Mouse (Mus musculus): ENCODE results near the gene Zfp704.

Gene Zfp704

DNA sequence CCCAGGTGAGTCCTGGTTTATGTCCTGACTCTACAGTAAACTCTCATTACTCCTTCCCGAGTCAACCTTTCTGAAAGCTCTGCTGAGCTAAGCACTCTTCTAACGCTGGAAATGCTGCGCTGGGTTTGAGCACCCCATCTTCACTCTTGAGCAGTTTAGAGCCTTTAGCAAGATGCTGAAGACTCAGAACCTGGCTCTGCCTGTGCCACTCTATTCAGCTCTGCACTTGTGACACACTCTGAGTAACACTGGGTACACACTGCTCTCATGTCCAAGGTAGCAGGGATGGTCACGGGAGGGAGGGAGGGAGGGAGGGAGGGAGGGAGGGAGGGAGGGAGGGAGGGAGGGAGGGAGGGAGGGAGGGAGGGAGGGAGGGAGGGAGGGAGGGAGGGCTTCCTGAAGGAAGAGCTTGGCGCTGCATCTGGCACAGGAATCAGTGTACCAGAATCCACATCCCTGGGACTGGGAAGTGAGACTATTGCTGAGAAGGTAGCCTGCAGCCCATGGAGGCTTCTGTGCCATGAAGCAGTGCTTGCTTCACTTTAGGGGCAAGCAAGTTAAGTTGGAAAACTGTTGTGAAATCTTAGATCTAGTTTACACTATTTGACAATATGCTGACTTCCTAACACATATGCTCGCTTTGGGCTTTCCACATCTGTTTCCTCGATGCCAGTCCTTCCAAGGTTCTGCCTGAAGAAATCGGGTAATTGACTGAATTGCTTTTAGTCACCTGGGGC lies 93.6 kb downstream of the Zfp704 start:
- no peak for DNase-seq (ENCODE audit: low read depth)

DNA sequence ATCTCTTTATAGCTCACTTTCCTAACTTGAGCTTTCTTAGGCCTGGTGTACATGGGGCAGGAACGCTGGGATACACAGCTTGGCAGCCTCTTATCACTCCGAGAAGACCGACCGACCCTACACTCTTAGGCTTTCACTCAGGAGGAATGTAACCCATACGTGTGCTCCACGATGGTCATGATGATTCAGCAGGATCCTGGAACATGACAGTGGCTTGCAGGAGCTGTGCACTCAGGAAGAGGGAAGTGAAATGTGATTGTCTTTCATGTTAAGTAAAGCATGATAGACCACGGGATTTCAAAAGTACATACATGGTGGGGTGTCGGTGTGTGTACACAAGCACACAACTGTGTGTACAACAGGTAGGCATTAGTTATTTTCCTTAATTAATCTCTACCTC lies 94.4 kb downstream of the Zfp704 start:
- no peak for DNase-seq (ENCODE audit: low read depth)

- DNase-seq (ENCODE audit: low read depth) = no peak
These were observed 96.2 kb downstream of the Zfp704 start for GRCm38 (mm10) chr3:9513703-9514110.

DNA sequence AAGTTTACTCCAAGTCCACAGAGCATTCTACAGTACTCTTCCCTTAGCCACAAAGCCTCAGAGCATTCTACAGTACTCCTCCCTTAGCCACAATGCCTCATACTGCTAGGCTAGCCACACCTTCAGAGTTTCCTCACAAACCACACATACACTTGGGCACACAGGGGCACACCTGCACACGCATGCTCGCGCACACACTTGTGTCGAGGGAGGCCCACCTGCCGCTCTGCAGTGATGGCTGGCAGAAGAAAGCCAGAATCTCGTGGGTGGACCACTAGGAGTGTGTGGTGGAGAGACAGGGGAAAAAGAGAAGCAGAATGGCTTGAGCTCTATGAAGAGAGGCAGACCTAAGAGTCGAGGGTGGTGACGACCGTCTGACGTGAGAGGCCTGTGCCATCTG lies 97.7 kb downstream of the Zfp704 start:
- no peak for DNase-seq (ENCODE audit: low read depth)

GRCm38 (mm10) chr3:9505692-9506211 lies 104.1 kb downstream of the Zfp704 start:
- no peak for DNase-seq (ENCODE audit: low read depth)

GRCm38 (mm10) chr3:9504371-9504770 lies 105.5 kb downstream of the Zfp704 start:
- no peak for DNase-seq (ENCODE audit: low read depth)

DNA sequence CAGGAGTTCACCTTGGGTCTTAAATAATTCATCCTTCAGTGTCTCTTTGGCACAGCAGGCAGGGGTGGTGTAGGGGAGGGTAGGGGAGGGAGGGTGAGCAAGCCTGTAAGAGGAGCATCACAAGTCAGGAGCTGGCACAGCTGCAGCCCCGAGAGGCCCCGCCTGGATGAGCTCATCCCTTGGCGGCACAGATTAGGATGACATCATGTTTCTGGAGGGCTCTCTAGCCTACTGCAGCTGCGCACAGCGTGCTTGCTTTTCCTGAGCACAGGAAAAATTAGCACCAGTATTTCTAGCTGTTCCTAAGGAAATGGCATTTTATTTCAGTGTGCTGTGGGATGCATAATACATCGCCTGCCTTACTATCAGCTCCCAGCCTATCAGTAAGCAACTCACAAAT lies 109.2 kb downstream of the Zfp704 start:
- peak; percentile 6 for DNase-seq (ENCODE audit: low read depth)

- peak; percentile 60 for DNase-seq (ENCODE audit: low read depth)
These were observed 109.8 kb downstream of the Zfp704 start for GRCm38 (mm10) chr3:9499994-9500553.

- peak; percentile 46 for DNase-seq (ENCODE audit: low read depth)
These were observed 110.4 kb downstream of the Zfp704 start for GRCm38 (mm10) chr3:9499489-9499888.

GRCm38 (mm10) chr3:9497260-9497659 lies 112.6 kb downstream of the Zfp704 start:
- DNase-seq (ENCODE audit: low read depth) = no peak

DNA sequence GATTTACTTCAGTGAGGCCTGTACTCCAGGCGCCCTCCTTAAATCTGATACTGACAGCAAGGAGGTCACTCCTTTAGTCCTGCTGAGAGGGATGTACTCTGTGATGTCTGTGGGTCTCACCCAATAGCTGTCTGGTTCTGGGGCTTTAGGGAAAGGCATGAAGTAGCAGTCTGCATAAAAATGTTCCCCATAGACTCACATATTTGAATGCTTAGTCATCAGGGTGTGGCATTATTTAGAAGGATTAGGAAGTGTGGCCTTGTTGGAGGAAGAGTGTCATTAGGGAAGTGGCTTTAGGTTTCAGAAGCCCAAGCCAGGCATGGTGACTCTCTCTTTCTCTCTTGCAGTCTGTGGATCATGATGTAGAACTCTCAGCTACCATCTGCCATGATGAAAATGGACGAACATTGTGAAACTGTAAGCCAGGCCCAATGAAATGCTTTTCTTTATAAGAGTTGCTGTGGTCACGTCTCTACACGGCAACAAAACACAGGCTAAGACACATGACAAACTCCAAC lies 118.1 kb downstream of the Zfp704 start:
- DNase-seq (ENCODE audit: low read depth) = no peak

GRCm38 (mm10) chr3:9487644-9488043 lies 122.2 kb downstream of the Zfp704 start:
- no peak for DNase-seq (ENCODE audit: low read depth)

DNA sequence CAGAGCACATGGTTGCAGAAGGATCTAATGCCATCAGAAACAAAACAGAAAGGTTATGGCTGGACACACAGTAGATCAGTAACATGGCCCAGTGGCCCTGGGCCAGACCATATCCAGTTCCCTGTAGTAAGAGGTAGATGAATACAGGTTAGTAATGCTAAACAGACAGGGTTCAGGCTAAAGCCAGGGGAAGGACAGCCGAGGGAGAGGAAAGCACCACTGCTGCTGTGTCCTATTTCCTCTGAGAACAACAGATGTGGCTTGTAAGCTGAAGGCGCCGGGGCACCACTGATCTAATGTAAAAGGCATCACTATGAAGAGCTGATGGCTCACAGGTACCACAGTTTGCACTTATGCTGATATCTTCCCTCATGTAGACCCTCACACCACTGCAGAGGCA lies 124.4 kb downstream of the Zfp704 start:
- no peak for DNase-seq (ENCODE audit: low read depth)

DNA sequence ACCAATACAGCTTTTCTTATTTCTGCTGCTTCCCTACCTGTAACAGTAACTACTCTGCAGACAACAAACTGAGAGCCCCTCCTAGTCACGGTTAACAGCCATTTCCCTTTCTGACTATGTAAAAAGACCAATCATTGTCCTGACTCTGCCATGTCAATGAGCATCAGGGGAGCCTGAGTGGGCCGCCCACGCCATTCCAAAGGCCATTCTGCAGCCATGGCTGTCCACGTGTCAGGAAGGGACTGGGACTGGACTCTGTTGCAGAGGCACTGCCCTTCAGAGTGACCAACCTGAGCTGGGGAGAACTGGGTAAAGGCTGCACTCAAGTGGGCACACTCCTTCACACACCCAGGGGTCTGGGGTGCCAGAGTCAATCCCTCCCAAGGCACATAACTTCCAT lies 127.9 kb downstream of the Zfp704 start:
- DNase-seq (ENCODE audit: low read depth) = no peak

DNA sequence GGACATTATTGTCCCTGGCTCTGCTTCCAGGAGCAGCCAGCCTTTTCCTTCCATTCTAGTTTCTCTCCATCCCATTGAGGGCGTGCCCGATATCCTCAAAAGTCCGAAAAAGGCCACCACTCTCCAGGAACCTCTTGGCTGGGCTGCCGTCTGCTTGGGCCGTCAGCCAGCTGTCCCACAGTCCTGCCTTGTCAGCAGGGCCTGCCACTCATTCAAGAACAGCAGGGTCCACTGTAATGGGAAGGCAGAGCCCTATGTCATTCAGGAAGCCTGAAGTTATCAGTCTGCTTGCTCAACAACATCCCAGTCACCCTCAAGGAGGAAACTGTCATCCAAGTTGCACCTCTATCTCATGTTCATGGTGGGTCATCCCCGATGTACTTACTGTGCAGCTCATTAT lies 128.5 kb downstream of the Zfp704 start:
- DNase-seq (ENCODE audit: low read depth) = no peak

DNA sequence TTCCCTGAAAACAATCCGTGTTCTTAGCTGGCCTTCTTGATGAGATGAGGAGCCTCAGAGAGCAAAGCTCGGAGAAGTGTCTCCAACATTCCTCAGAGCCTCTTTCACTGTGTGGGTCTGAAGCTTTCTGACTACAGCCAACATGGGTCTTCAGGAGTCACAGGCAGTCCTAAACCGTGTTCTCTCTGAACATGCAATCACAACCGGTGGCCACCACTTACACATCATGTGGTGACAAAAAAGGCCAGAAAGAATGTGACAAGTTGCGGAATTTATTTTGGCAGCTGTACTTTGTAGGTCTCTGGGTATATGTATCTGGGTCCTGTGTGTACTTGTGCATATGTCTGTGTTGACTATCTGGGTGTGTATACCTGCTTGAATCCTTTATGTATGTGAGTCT lies 128.9 kb downstream of the Zfp704 start:
- DNase-seq (ENCODE audit: low read depth) = no peak

GRCm38 (mm10) chr3:9477386-9477785 lies 132.5 kb downstream of the Zfp704 start:
- no peak for DNase-seq (ENCODE audit: low read depth)

DNA sequence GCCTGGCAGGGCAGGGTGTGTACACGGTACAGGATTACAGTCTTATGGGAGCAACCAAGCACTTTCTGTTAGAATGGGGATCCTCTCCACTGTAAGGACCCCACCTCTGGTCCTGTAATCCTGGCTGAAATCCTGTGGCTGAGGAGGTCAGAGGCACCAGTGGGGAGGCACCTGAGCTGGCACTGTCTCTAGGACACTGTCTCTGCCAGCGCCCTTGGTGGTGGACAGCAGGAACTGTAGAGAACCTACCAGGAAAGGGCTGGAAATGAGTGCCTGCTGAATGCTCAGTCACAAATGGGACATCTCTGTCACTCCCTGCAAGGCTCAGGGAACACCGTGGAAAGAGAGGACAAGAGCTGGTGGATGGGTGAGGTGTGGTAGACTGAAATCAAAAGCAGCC lies 133.5 kb downstream of the Zfp704 start:
- no peak for DNase-seq (ENCODE audit: low read depth)

GRCm38 (mm10) chr3:9475501-9475900 lies 134.4 kb downstream of the Zfp704 start:
- no peak for DNase-seq (ENCODE audit: low read depth)

GRCm38 (mm10) chr3:9474331-9474730 lies 135.6 kb downstream of the Zfp704 start:
- DNase-seq (ENCODE audit: low read depth) = no peak

DNA sequence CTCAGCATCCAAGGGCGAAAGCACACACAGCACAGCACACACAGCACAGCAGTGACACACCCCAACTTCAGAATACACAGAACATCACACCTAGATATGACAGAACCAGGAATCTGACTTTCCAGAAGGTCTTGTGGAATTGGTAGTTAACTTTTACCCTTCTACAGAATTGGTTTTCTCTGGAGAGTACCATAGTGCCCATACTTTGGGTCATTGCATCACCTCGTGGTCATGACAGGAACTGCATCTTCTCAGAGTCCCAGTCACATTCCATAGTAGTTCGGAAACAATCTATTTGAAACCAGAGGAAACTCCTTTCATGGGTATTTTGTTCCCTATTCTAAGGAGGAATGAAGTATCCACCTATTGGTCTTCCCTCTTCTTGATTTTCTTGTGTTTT lies 143.6 kb downstream of the Zfp704 start:
- peak; percentile 78 for DNase-seq (ENCODE audit: low read depth)

GRCm38 (mm10) chr3:9465731-9466130 lies 144.2 kb downstream of the Zfp704 start:
- peak; percentile 31 for DNase-seq (ENCODE audit: low read depth)

GRCm38 (mm10) chr3:9461660-9462059 lies 148.2 kb downstream of the Zfp704 start:
- DNase-seq (ENCODE audit: low read depth) = no peak

DNA sequence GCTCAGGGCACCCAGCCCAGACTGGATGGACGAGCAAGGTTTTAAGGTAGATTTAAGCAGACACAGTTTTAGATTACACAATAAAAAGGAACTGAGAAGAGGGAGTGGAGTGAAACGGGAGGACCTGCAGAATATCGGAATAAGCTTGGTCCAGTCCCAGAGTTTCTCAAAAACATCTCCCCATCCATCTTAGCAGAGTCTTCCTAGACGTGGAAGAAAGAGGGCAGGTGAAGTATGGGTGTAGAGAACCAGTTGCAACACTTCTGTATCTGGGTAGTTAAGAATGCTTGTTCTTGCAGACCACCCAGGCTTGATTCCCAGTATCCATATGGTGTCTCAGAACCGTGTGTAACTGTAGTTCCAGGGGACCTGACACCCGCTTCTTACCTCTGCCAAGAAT lies 149.6 kb downstream of the Zfp704 start:
- no peak for DNase-seq (ENCODE audit: low read depth)

All from induced T-regulatory cell, adult 2 months (primary cell).